Mouse (Mus musculus) CH12.LX (cell line): ENCODE results near the gene Chaf1a. TPM values are rescaled to one million over a fixed set of nuclear protein-coding genes. Genes with fewer than 3 reads are reported as not detected.

Experiments used
- DNase-seq: peaks from one replicate; pipeline ENCODE4 v3.0.0-alpha.2; 2013; ENCODE audit errors: extremely low read depth
- H3K27ac ChIP-seq: 2 replicates; pipeline ENCODE4 v1.5.1; 2012; ENCODE audit warnings: low read depth, mild to moderate bottlenecking, control low read depth, moderate library complexity; ENCODE audit not compliant: insufficient read depth
- H3K27me3 ChIP-seq: replicated peaks from 2 replicates; pipeline ENCODE3; 2012; ENCODE audit warnings: inconsistent platforms
- H3K36me3 ChIP-seq, 2 experiments: replicated peaks in 1 of 2; 2 replicates each; pipeline versions ENCODE3 to v1.6.1; 2012; ENCODE audit warnings: inconsistent platforms in 1 of 2, low read length in 1 of 2, mild to moderate bottlenecking in 1 of 2, mixed read lengths in 1 of 2, moderate library complexity in 1 of 2; ENCODE audit not compliant: control insufficient read depth in 1 of 2, insufficient read depth in 1 of 2
- H3K4me1 ChIP-seq, 2 experiments: 2 replicates each; pipeline ENCODE4 v1.6.1; 2012; ENCODE audit warnings: inconsistent platforms in 1 of 2, moderate library complexity in 1 of 2; ENCODE audit not compliant: insufficient read depth in 2 of 2, control insufficient read depth in 1 of 2
- H3K4me2 ChIP-seq: 2 replicates; pipeline ENCODE4 v1.6.1; 2012; ENCODE audit warnings: low read depth, mild to moderate bottlenecking, control low read depth; ENCODE audit not compliant: poor library complexity, insufficient read depth, severe bottlenecking
- H3K4me3 ChIP-seq, 3 experiments: fragments of 150-350 bp in 1 of 3; sonication (generic) in 1 of 3; replicated peaks in 1 of 3; 2 replicates each; pipeline versions ENCODE3 to v1.5.1; 2011 to 2012; ENCODE audit warnings: low read depth in 2 of 3, low read length in 2 of 3, mild to moderate bottlenecking in 2 of 3, moderate library complexity in 2 of 3, control low read depth in 1 of 3, improper control_type of control experiment in 1 of 3, inconsistent platforms in 1 of 3, mixed read lengths in 1 of 3; ENCODE audit not compliant: poor library complexity in 1 of 3
- H3K79me2 ChIP-seq: replicated peaks from 2 replicates; pipeline ENCODE4 v1.6.1; 2012; ENCODE audit warnings: mild to moderate bottlenecking, moderate library complexity; ENCODE audit not compliant: control insufficient read depth, poor library complexity, insufficient read depth, severe bottlenecking; ENCODE audit errors: extremely low read depth
- H3K9ac ChIP-seq: 2 replicates; pipeline ENCODE4 v1.6.1; 2012; ENCODE audit warnings: low read depth, mild to moderate bottlenecking, control low read depth, moderate library complexity; ENCODE audit not compliant: insufficient read depth
- H3K9me3 ChIP-seq: replicated peaks from 2 replicates; pipeline ENCODE3; 2012; ENCODE audit warnings: low read length, inconsistent platforms, mixed read lengths
- BHLHE40 ChIP-seq: IDR thresholded peaks from 2 replicates; pipeline ENCODE4 v1.6.1; 2011; ENCODE audit warnings: mild to moderate bottlenecking, low read depth, low read length, improper control_type of control experiment
- CHD1 ChIP-seq: IDR thresholded peaks from 2 replicates; pipeline ENCODE4 v1.6.1; 2012; ENCODE audit warnings: low read depth, low read length, improper control_type of control experiment, inconsistent platforms
- CHD2 ChIP-seq: IDR thresholded peaks from 2 replicates; pipeline ENCODE4 v1.6.1; 2011; ENCODE audit warnings: low read length, improper control_type of control experiment
- E2F4 ChIP-seq: IDR thresholded peaks from 2 replicates; pipeline ENCODE4 v1.6.1; 2011; ENCODE audit warnings: low read depth, low read length, improper control_type of control experiment; ENCODE audit not compliant: insufficient replicate concordance
- ELF1 ChIP-seq: IDR thresholded peaks from 2 replicates; pipeline ENCODE4 v1.6.1; 2014; ENCODE audit warnings: low read depth, mild to moderate bottlenecking, inconsistent platforms, low read length, improper control_type of control experiment
- ETS1 ChIP-seq: conservative IDR thresholded peaks from 2 replicates; pipeline ENCODE4 v1.6.1; 2012; ENCODE audit warnings: low read depth, mild to moderate bottlenecking, inconsistent platforms, low read length, improper control_type of control experiment, moderate library complexity
- GABPA ChIP-seq: IDR thresholded peaks from 2 replicates; pipeline ENCODE4 v1.6.1; 2012; ENCODE audit warnings: low read depth, low read length, improper control_type of control experiment, inconsistent platforms; ENCODE audit not compliant: insufficient replicate concordance
- IRF4 ChIP-seq: IDR thresholded peaks from 2 replicates; pipeline ENCODE4 v1.6.1; 2014; ENCODE audit warnings: low read depth, mild to moderate bottlenecking, inconsistent platforms, low read length, improper control_type of control experiment
- JUN ChIP-seq: IDR thresholded peaks from 2 replicates; pipeline ENCODE4 v1.6.1; 2011; ENCODE audit warnings: low read depth, mild to moderate bottlenecking, low read length, improper control_type of control experiment, moderate library complexity; ENCODE audit not compliant: insufficient read depth
- JUND ChIP-seq: conservative IDR thresholded peaks from 2 replicates; pipeline ENCODE4 v1.6.1; 2011; ENCODE audit warnings: low read depth, low read length, improper control_type of control experiment
- KAT2A ChIP-seq: IDR thresholded peaks from 2 replicates; pipeline ENCODE4 v1.6.1; 2012; ENCODE audit warnings: low read length, improper control_type of control experiment, inconsistent platforms; ENCODE audit not compliant: insufficient replicate concordance
- MAFK ChIP-seq: IDR thresholded peaks from 2 replicates; pipeline ENCODE4 v1.6.1; 2011; ENCODE audit warnings: low read length, improper control_type of control experiment; ENCODE audit not compliant: insufficient replicate concordance
- MAZ ChIP-seq: IDR thresholded peaks from 2 replicates; pipeline ENCODE4 v1.6.1; 2012; ENCODE audit warnings: low read depth, mild to moderate bottlenecking, inconsistent platforms, low read length, improper control_type of control experiment, moderate library complexity
- MEF2A ChIP-seq: IDR thresholded peaks from 2 replicates; pipeline ENCODE4 v1.6.1; 2014; ENCODE audit warnings: low read depth, mild to moderate bottlenecking, inconsistent platforms, low read length, improper control_type of control experiment, borderline replicate concordance
- MXI1 ChIP-seq: IDR thresholded peaks from 2 replicates; pipeline ENCODE4 v1.6.1; 2011; ENCODE audit warnings: mild to moderate bottlenecking, low read depth, low read length, improper control_type of control experiment
- MYC ChIP-seq: IDR thresholded peaks from 2 replicates; pipeline ENCODE4 v1.6.1; 2011; ENCODE audit warnings: low read depth, mild to moderate bottlenecking, improper control_type of control experiment, low read length
- NRF1 ChIP-seq: IDR thresholded peaks from 2 replicates; pipeline ENCODE4 v1.6.1; 2014; ENCODE audit warnings: low read depth, mild to moderate bottlenecking, inconsistent platforms, low read length, improper control_type of control experiment, moderate library complexity
- PAX5 ChIP-seq: IDR thresholded peaks from 2 replicates; pipeline ENCODE4 v1.6.1; 2012; ENCODE audit warnings: low read length, inconsistent platforms, mixed read lengths
- POLR2AphosphoS2 ChIP-seq: IDR thresholded peaks from 2 replicates; pipeline ENCODE4 v1.6.1; 2011; ENCODE audit warnings: low read depth, low read length, improper control_type of control experiment
- SIN3A ChIP-seq: IDR thresholded peaks from 2 replicates; pipeline ENCODE4 v1.6.1; 2012; ENCODE audit warnings: low read length, improper control_type of control experiment, inconsistent platforms
- TCF12 ChIP-seq: IDR thresholded peaks from 2 replicates; pipeline ENCODE4 v1.6.1; 2014; ENCODE audit warnings: low read depth, mild to moderate bottlenecking, inconsistent platforms, low read length, improper control_type of control experiment
- UBTF ChIP-seq: IDR thresholded peaks from 2 replicates; pipeline ENCODE4 v1.6.1; 2012; ENCODE audit warnings: low read depth, mild to moderate bottlenecking, inconsistent platforms, low read length, improper control_type of control experiment, moderate library complexity
- USF1 ChIP-seq: IDR thresholded peaks from 2 replicates; pipeline ENCODE4 v1.6.1; 2014; ENCODE audit warnings: low read depth, mild to moderate bottlenecking, inconsistent platforms, low read length, improper control_type of control experiment
- ZC3H11A ChIP-seq: IDR thresholded peaks from 2 replicates; pipeline ENCODE4 v1.6.1; 2012; ENCODE audit warnings: low read depth, mild to moderate bottlenecking, inconsistent platforms, low read length, improper control_type of control experiment
- ZMIZ1 ChIP-seq: IDR thresholded peaks from 2 replicates; pipeline ENCODE4 v1.6.1; 2012; ENCODE audit warnings: low read depth, mild to moderate bottlenecking, inconsistent platforms, low read length, improper control_type of control experiment
- dilution Hi-C: fragments of 300-500 bp; cut with MboI; formaldehyde crosslinking; loops from 2 replicates; pipeline ENCODE4 v1.14.3; 2020; ENCODE audit warnings: low sequenced_read_pairs; ENCODE audit not compliant: extremely low pct_unique_long_range_greater_than_20kb, extremely low pct_ligation_motif_present
- in situ Hi-C: fragments of 300-500 bp; cut with MboI; formaldehyde crosslinking; loops from 3 replicates; pipeline ENCODE4 v1.14.3; 2019; ENCODE audit warnings: low sequenced_read_pairs, low pct_ligation_motif_present, low pct_unique_long_range_greater_than_20kb, mixed read lengths
- polyA plus RNA-seq: library from polyadenylated mRNA; unstranded; fragments of >175 nt; gene quantifications from 2 replicates; pipeline ENCODE4 v1.2.1, GENCODE M21; 2012; ENCODE audit warnings: low read depth; ENCODE audit not compliant: insufficient read length
- total RNA-seq, 2 experiments: library from RNA; depleted of rRNA; stranded (reverse); fragments of 300-350 nt in 1 of 2; fragments of >200 nt in 1 of 2; gene quantifications; 2 replicates each; pipeline ENCODE4 v1.2.3; 2012 to 2014

Chaf1a gene
- total and polyA plus RNA-seq, 3 experiments, result 18.4 to 97.1 (median 39.3) TPM

DNA sequence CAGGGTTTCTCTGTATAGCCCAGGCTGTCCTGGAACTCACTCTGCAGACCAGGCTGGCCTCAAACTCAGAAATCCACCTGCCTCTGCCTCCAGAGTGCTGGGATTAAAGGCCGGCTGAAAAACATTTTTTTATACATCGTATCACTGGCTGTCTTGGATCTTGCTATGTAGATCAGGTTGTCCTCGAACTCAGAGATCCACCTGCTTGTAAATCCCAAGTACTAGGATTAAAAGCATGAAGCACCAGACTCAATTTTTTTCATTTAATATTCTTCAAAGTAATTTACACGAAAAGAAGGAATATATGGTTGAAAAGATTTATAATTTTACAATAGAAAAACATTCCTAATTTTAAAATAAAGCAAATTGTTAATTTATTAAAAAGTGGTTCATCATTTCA lies 894 bp upstream of the Chaf1a start:
- Histone ChIP-seq H3K4me1 (peaks cover 0 to 48% of the 10 kb centered on the region in 2 experiments; a peak in 3 of 4 replicates), H3K4me3 (peak overlapping the region in 1 of 3 experiments; percentile 80), H3K9ac (peak overlapping the region; percentile 57; the same call in 1 of the 2 replicates), H3K27me3 (no peaks in the 10 kb centered on the region), H3K27ac (no peak overlapping the region), H3K36me3 (peaks cover 8 to 22% of the 10 kb centered on the region in 2 experiments), H3K4me2 (no peak overlapping the region; the same call in 1 of the 2 replicates), H3K9me3 (no peaks in the 10 kb centered on the region)
- in situ Hi-C loops, result no loop called here
- no peak for DNase-seq
- dilution Hi-C loops, result no loop called here
- TF ChIP-seq USF1 (no peak), UBTF (no peak), JUN (no peak), MAZ (no peak), ETS1 (no peak), GABPA (no peak), IRF4 (no peak), ELF1 (no peak), ZMIZ1 (no peak), CHD1 (no peak), MXI1 (no peak), CHD2 (no peak), MEF2A (no peak), MYC (no peak), E2F4 (no peak), MAFK (no peak), TCF12 (no peak)
- TF ChIP-seq, all 38 proteins: peak for 0
- H3K79me2 ChIP-seq, result peaks cover 60% of the 10 kb centered on the region

DNA sequence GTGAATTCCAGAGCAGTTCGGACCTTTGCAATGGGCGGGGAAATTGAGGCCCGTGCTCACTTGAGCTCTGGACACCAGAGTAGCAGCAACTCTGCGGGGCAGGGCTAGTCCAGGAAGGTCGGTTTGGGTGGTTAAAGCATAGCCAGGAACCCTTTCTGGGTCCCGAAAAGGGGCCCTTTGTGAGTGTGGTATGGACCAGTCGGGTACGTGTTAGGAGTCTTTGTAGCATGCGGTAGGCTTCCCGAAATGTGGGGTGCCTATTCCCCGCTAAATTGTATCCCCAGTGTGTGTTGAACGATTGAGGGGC lies 571 bp downstream of the Chaf1a start:
- in situ Hi-C loops, result loop anchor here (5.0 kb wide), 1 partner anchor 36 kb away; the partner anchor contains the start of genes Hdgfl2 and Ubxn6
- Histone ChIP-seq H3K9ac (peak overlapping the region; percentile 82), H3K36me3 (peaks cover 17 to 32% of the 10 kb centered on the region in 2 experiments), H3K79me2 (peaks cover 60% of the 10 kb centered on the region), H3K4me3 (peak overlapping the region; percentile 78 to 89 (median 80)), H3K27me3 (no peaks in the 10 kb centered on the region), H3K4me2 (peak overlapping the region; percentile 81; the same call in 1 of the 2 replicates), H3K9me3 (no peaks in the 10 kb centered on the region), H3K4me1 (peaks cover 0 to 38% of the 10 kb centered on the region in 2 experiments; a peak in 2 of 4 replicates), H3K27ac (no peak overlapping the region)
- DNase-seq, result no peak
- dilution Hi-C loops, result no loop called here
- no peak for TF ChIP-seq SIN3A
- TF ChIP-seq ELF1, result no peak
- no peak for TF ChIP-seq PAX5
- no peak for TF ChIP-seq ZMIZ1
- TF ChIP-seq JUND, result no peak
- no peak for TF ChIP-seq POLR2AphosphoS2
- no peak for TF ChIP-seq UBTF
- TF ChIP-seq BHLHE40, result no peak
- no peak for TF ChIP-seq KAT2A
- TF ChIP-seq MXI1, result no peak
- TF ChIP-seq ETS1, result no peak
- TF ChIP-seq NRF1, result no peak
- no peak for TF ChIP-seq ZC3H11A
- no peak for TF ChIP-seq MYC
- no peak for TF ChIP-seq CHD1
